Mouse (Mus musculus) left cerebral cortex, adult 8-10 months (tissue): ENCODE measurements around the gene Gm45717. TPM values are rescaled to one million over a fixed set of nuclear protein-coding genes. Genes with fewer than 3 reads are reported as not detected.

Experiments used
- DNase-seq, 2 experiments: peaks; one replicate each; pipeline ENCODE4 v3.0.0; 2022; ENCODE audit warnings: low spot score in 2 of 2
- total RNA-seq, 4 experiments: library from RNA; stranded (reverse); gene quantifications; 2 replicates each; pipeline ENCODE4 v1.2.4; 2022

Gene Gm45717
- total RNA-seq, 4 experiments from 2014 or later = not detected

GRCm38 (mm10) chr7:140907131-140907530 is 48.6 kb downstream of the Gm45717 start:
- DNase-seq = no peak

GRCm38 (mm10) chr7:140905642-140906081 is 50.1 kb downstream of the Gm45717 start:
- no peak for DNase-seq

DNA sequence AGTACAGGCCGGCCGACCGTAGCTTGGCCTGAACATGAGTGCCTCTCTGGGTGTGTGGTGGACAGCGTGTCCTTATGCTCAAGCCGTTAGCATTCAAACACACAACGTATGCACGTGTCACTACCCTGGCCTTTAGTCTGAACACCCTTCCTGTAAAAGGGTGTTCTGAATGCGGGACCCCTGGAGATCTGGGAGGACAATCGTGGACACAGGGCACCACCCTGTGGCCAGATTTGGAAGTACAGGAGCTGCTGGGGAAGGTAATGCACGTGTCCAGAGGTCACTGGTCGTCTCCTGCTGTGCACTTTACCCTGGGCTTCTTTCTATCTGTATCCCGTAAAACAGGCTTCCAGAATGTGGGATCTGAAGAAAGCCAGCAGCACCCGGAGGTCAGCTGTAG is 52.5 kb downstream of the Gm45717 start:
- DNase-seq = peak in 1 of 2 experiments; percentile 81

- no peak for DNase-seq
Observed at GRCm38 (mm10) chr7:140902036-140902875, 53.5 kb downstream of the Gm45717 start.

- DNase-seq = no peak
Observed at GRCm38 (mm10) chr7:140900220-140900619, 55.5 kb downstream of the Gm45717 start, which contains the start of gene Cox8b. Gene Cox8b, minus strand, starts transcription at chr7:140900446.

Other genes with a start within 250 kb of the Gm45717 start
- under 1 TPM in 1 of 4 experiments, not detected in 3; 0.36 TPM for gene Cyp2e1, start 192.2 kb downstream of the Gm45717 start, total RNA-seq
- gene Syce1, start 168.1 kb downstream of the Gm45717 start, total RNA-seq = under 1 TPM in 3 of 4 experiments, not detected in 1; 0.40 to 0.91 (median 0.46) TPM
- 10 to 100 TPM; 29.5 to 33.1 (median 29.7) TPM for gene Zfp941, start 133.8 kb downstream of the Gm45717 start, total RNA-seq
- 10 to 100 TPM in 1 of 4 experiments, 1 to 10 TPM in 3; 6.2 to 13.1 (median 8.4) TPM for gene Urah, start 120.9 kb downstream of the Gm45717 start, total RNA-seq
- not detected for gene Scgb1c1, start 110.4 kb downstream of the Gm45717 start, total RNA-seq
- under 1 TPM in 1 of 4 experiments, not detected in 3; 0.36 TPM for gene Odf3, start 108.1 kb downstream of the Gm45717 start, total RNA-seq
- 1 to 10 TPM; 1.0 to 2.9 (median 2.5) TPM for gene Gm45785, start 99.6 kb downstream of the Gm45717 start, total RNA-seq
- 10 to 100 TPM; 60.1 to 70.0 (median 64.9) TPM for gene Ric8a, start 99.0 kb downstream of the Gm45717 start, total RNA-seq
- 10 to 100 TPM; 20.7 to 26.7 (median 23.2) TPM for gene Bet1l, start 98.4 kb downstream of the Gm45717 start, total RNA-seq
- gene Psmd13, start 74.0 kb downstream of the Gm45717 start, total RNA-seq = 100 to 1,000 TPM; 105 to 117 (median 109) TPM
- gene Sirt3, start 73.6 kb downstream of the Gm45717 start, total RNA-seq = 10 to 100 TPM; 62.4 to 79.7 (median 73.7) TPM
- 1 to 10 TPM; 1.7 to 3.9 (median 2.9) TPM for gene Cox8b, start 55.5 kb downstream of the Gm45717 start, total RNA-seq
- 1 to 10 TPM in 1 of 4 experiments, under 1 TPM in 3; 0.54 to 1.1 (median 0.92) TPM for gene Nlrp6, start 35.0 kb downstream of the Gm45717 start, total RNA-seq
- gene Pgghg, start 14.5 kb downstream of the Gm45717 start, total RNA-seq = 1 to 10 TPM; 3.9 to 4.7 (median 4.3) TPM
- under 1 TPM in 1 of 4 experiments, not detected in 3; 0.51 TPM for gene Ifitm5, start 5.6 kb downstream of the Gm45717 start, total RNA-seq
- 10 to 100 TPM; 13.5 to 19.6 (median 16.7) TPM for gene Ifitm2, start 50 bp upstream of the Gm45717 start, total RNA-seq
- 1 to 10 TPM; 3.6 to 7.4 (median 5.0) TPM for gene Ifitm1, start 11.3 kb upstream of the Gm45717 start, total RNA-seq
- gene Ifitm3, start 54.8 kb upstream of the Gm45717 start, total RNA-seq = 10 to 100 TPM; 12.2 to 26.6 (median 17.7) TPM
- under 1 TPM in 2 of 4 experiments, not detected in 2; 0.87 to 0.88 TPM for gene Ifitm6, start 62.0 kb upstream of the Gm45717 start, total RNA-seq
- gene Gm17387, start 73.2 kb upstream of the Gm45717 start, total RNA-seq = not detected
- 10 to 100 TPM; 64.5 to 81.0 (median 79.2) TPM for gene B4galnt4, start 105.2 kb upstream of the Gm45717 start, total RNA-seq
- gene Pkp3, start 122.3 kb upstream of the Gm45717 start, total RNA-seq = under 1 TPM in 1 of 4 experiments, not detected in 3; 0.57 TPM
- gene Sigirr, start 144.6 kb upstream of the Gm45717 start, total RNA-seq = 1 to 10 TPM; 2.3 to 2.6 (median 2.5) TPM
- gene Ano9, start 161.9 kb upstream of the Gm45717 start, total RNA-seq = not detected
- gene Ptdss2, start 166.4 kb upstream of the Gm45717 start, total RNA-seq = 10 to 100 TPM; 48.4 to 57.7 (median 52.3) TPM
- gene Rnh1, start 216.9 kb upstream of the Gm45717 start, total RNA-seq = 10 to 100 TPM; 41.0 to 52.8 (median 44.8) TPM
- gene Hras, start 238.1 kb upstream of the Gm45717 start, total RNA-seq = 100 to 1,000 TPM; 226 to 267 (median 258) TPM
- gene Lrrc56, start 238.2 kb upstream of the Gm45717 start, total RNA-seq = 1 to 10 TPM; 3.5 to 5.7 (median 5.3) TPM